In genomic region chr14:35093561-35094186, GRCm38 (mm10) we compare ENCODE assay signal across 15 mouse cellular contexts.
DNase-seq lines count a peak whose midpoint lies in the region; ATAC-seq and TF ChIP-seq lines count a peak whose summit lies in the region.
"Had no signal": no experiment of that assay in that cellular context is flagged by ENCODE, and none has a peak within 500 bp of the region (broad histone marks: within the 10 kb centered on the region; RNA-seq: fewer than 3 reads in every experiment).

No protein-coding gene starts in this region.

- TF ChIP-seq CTCF in kidney, postnatal 0 days (IDR thresholded peaks at IDR 0.05; ENCODE audit: low read depth), result peak; percentile 41; the same call in 1 of the 2 replicates

- H3K4me3 ChIP-seq in kidney, postnatal 0 days (replicated peaks; ENCODE audit: low read depth, low read length), result no peak overlapping the region
- H3K4me3 ChIP-seq in forebrain, embryonic 14.5 days (ENCODE audit: low read depth, low read length), result no peak overlapping the region
- no peak overlapping the region for H3K4me3 ChIP-seq in midbrain, embryonic 13.5 days (replicated peaks)
- H3K4me3 ChIP-seq: erythroblast, embryonic 14.5 days; kidney, embryonic 15.5 days; limb, embryonic 12.5 days had no signal

- no peaks in the 10 kb centered on the region for H3K36me3 ChIP-seq in kidney, postnatal 0 days (ENCODE audit: insufficient read depth, low read length)
- H3K36me3 ChIP-seq in forebrain, embryonic 14.5 days (ENCODE audit: control insufficient read depth, insufficient read depth, low read length), result no peaks in the 10 kb centered on the region
- H3K36me3 ChIP-seq in midbrain, embryonic 13.5 days, result no peaks in the 10 kb centered on the region
- H3K36me3 ChIP-seq: kidney, embryonic 15.5 days; limb, embryonic 12.5 days had no signal

- no peak overlapping the region for H3K4me2 ChIP-seq in kidney, postnatal 0 days (ENCODE audit: low read length)
- H3K4me2 ChIP-seq in forebrain, embryonic 14.5 days (ENCODE audit: low read length), result no peak overlapping the region
- no peak overlapping the region for H3K4me2 ChIP-seq in midbrain, embryonic 13.5 days (replicated peaks)
- H3K4me2 ChIP-seq: kidney, embryonic 15.5 days; limb, embryonic 12.5 days had no signal

- no peaks in the 10 kb centered on the region for H3K9me3 ChIP-seq in kidney, postnatal 0 days (replicated peaks; ENCODE audit: low read length)
- H3K9me3 ChIP-seq in forebrain, embryonic 14.5 days (replicated peaks; ENCODE audit: control insufficient read depth, low read length), result no peaks in the 10 kb centered on the region
- no peaks in the 10 kb centered on the region for H3K9me3 ChIP-seq in midbrain, embryonic 13.5 days
- H3K9me3 ChIP-seq: kidney, embryonic 15.5 days; limb, embryonic 12.5 days had no signal

- 68% methylated on average over 6 of the region's 6 CpGs for WGBS in kidney, postnatal 0 days
- 74% methylated on average over 6 of the region's 6 CpGs for WGBS in forebrain, embryonic 14.5 days
- WGBS in midbrain, embryonic 13.5 days, result 57% methylated on average over 6 of the region's 6 CpGs

- no peaks in the 10 kb centered on the region for H3K27me3 ChIP-seq in kidney, postnatal 0 days (ENCODE audit: insufficient read depth, low read length)
- no peaks in the 10 kb centered on the region for H3K27me3 ChIP-seq in forebrain, embryonic 14.5 days (replicated peaks; ENCODE audit: control insufficient read depth, insufficient read depth, low read length)
- no peaks in the 10 kb centered on the region for H3K27me3 ChIP-seq in midbrain, embryonic 13.5 days
- H3K27me3 ChIP-seq: kidney, embryonic 15.5 days; limb, embryonic 12.5 days had no signal

- no peak for ATAC-seq in kidney, postnatal 0 days (replicated peaks; ENCODE audit: low FRiP score, low read depth)
- ATAC-seq in forebrain, embryonic 14.5 days, result 0 out of 2 replicates have a peak, but pooled peaks have one; percentile 11
- ATAC-seq in midbrain, embryonic 13.5 days, result peak; percentile 73

- no peak overlapping the region for H3K9ac ChIP-seq in kidney, postnatal 0 days (ENCODE audit: low read depth, low read length)
- no peak overlapping the region for H3K9ac ChIP-seq in forebrain, embryonic 14.5 days (ENCODE audit: low read length)
- H3K9ac ChIP-seq in midbrain, embryonic 13.5 days (replicated peaks), result no peak overlapping the region
- H3K9ac ChIP-seq: kidney, embryonic 15.5 days; limb, embryonic 12.5 days had no signal

- no peaks in the 10 kb centered on the region for H3K4me1 ChIP-seq in kidney, postnatal 0 days (replicated peaks; ENCODE audit: insufficient read depth, low read length)
- peaks cover 13% of the 10 kb centered on the region for H3K4me1 ChIP-seq in forebrain, embryonic 14.5 days (ENCODE audit: control insufficient read depth, insufficient read depth, low read length)
- peaks cover 24% of the 10 kb centered on the region for H3K4me1 ChIP-seq in midbrain, embryonic 13.5 days (replicated peaks)
- H3K4me1 ChIP-seq: limb, embryonic 12.5 days had no signal

- no peak overlapping the region for H3K27ac ChIP-seq in kidney, postnatal 0 days
- no peak overlapping the region for H3K27ac ChIP-seq in forebrain, embryonic 14.5 days (ENCODE audit: low read depth, low read length)
- no peak overlapping the region for H3K27ac ChIP-seq in midbrain, embryonic 13.5 days
- H3K27ac ChIP-seq: kidney, embryonic 15.5 days; limb, embryonic 12.5 days had no signal

- DNase-seq in kidney, postnatal 0 days (ENCODE audit: low spot score), result no peak
- DNase-seq in kidney, postnatal 4 days, result no peak
- DNase-seq in brain, adult 2 months (ENCODE audit: low read depth, low spot score), result peak; percentile 40
- no peak for DNase-seq in forebrain, embryonic 14.5 days (ENCODE audit: low spot score)
- DNase-seq in kidney, adult 18-20 months, result no peak
- DNase-seq in kidney, adult 8-10 months, result no peak
- DNase-seq: adrenal gland, adult 2 months; cerebellum, postnatal 14 days; heart, postnatal 36 days; lung, adult 18-20 months; right cerebral cortex, postnatal 14 days had no signal
